ENCODE assay signal across 14 mouse cellular contexts in genomic region chr2:50810336-50811066, GRCm38 (mm10).
A peak's percentile ranks its signal among the peaks of the same experiment; 100 is the strongest.
DNase-seq lines count a peak whose midpoint lies in the region; ATAC-seq lines count a peak whose summit lies in the region.
"Had no signal": no experiment of that assay in that cellular context is flagged by ENCODE, and none has a peak within 500 bp of the region (broad histone marks: within the 10 kb centered on the region; RNA-seq: fewer than 3 reads in every experiment).

No protein-coding gene starts in this region.

- no peak for ATAC-seq in heart, embryonic 16.5 days (replicated peaks; ENCODE audit: extremely low read depth, insufficient read depth, low FRiP score)
- peak; percentile 77 for ATAC-seq in forebrain, embryonic 16.5 days
- peak; percentile 78 for ATAC-seq in midbrain, embryonic 13.5 days
- ATAC-seq: CD4-positive, CD25-positive, alpha-beta regulatory T cell, adult 4 months had no signal

- peak overlapping the region; percentile 43 for H3K9ac ChIP-seq in heart, embryonic 16.5 days (ENCODE audit: low read length)
- H3K9ac ChIP-seq in forebrain, embryonic 16.5 days (replicated peaks; ENCODE audit: low read depth, low read length): peak overlapping the region; percentile 18
- peak overlapping the region; percentile 33; the same call in 1 of the 2 replicates for H3K9ac ChIP-seq in midbrain, embryonic 13.5 days (replicated peaks)
- H3K9ac ChIP-seq: liver, embryonic 13.5 days had no signal

- DNase-seq in heart, postnatal 25 days (ENCODE audit: low spot score): no peak
- peak; percentile 67 for DNase-seq in embryo, embryonic 10.5 days (ENCODE audit: low spot score)
- DNase-seq in layer of hippocampus, adult 8-10 months (ENCODE audit: low spot score in 2 of 2): no peak
- no peak for DNase-seq in right cerebral cortex, adult 18-20 months
- DNase-seq in adrenal gland, adult 18-20 months (ENCODE audit: low spot score in 2 of 2): no peak
- DNase-seq: heart, adult 2 months; kidney, postnatal 36 days; liver, embryonic 13.5 days; right cerebral cortex, postnatal 25 days had no signal

- H3K9me3 ChIP-seq in heart, embryonic 16.5 days (replicated peaks; ENCODE audit: control insufficient read depth, low read length): no peaks in the 10 kb centered on the region
- no peaks in the 10 kb centered on the region for H3K9me3 ChIP-seq in forebrain, embryonic 16.5 days (ENCODE audit: control insufficient read depth, low read length)
- no peaks in the 10 kb centered on the region for H3K9me3 ChIP-seq in midbrain, embryonic 13.5 days
- H3K9me3 ChIP-seq: liver, embryonic 13.5 days had no signal

- WGBS in heart, embryonic 16.5 days: 16% methylated on average over 5 of the region's 5 CpGs
- 2% methylated on average over 5 of the region's 5 CpGs for WGBS in forebrain, embryonic 16.5 days
- 5% methylated on average over 5 of the region's 5 CpGs for WGBS in midbrain, embryonic 13.5 days

- peak overlapping the region; percentile 14; the same call in 1 of the 2 replicates for H3K27ac ChIP-seq in heart, embryonic 16.5 days (ENCODE audit: low read length)
- H3K27ac ChIP-seq in forebrain, embryonic 16.5 days (ENCODE audit: low read length): no peak overlapping the region
- H3K27ac ChIP-seq in midbrain, embryonic 13.5 days: peak overlapping the region; percentile 84
- H3K27ac ChIP-seq: heart, adult 2 months; liver, embryonic 13.5 days had no signal

- intact Hi-C loops in heart, postnatal 25 days (cut with DNase I): no loop called here

- H3K4me1 ChIP-seq in heart, embryonic 16.5 days (ENCODE audit: control insufficient read depth, insufficient read depth, low read length): peaks cover 10% of the 10 kb centered on the region
- peaks cover 12% of the 10 kb centered on the region for H3K4me1 ChIP-seq in forebrain, embryonic 16.5 days (replicated peaks; ENCODE audit: control insufficient read depth, insufficient read depth, low read length)
- H3K4me1 ChIP-seq in midbrain, embryonic 13.5 days (replicated peaks): peaks cover 29% of the 10 kb centered on the region
- H3K4me1 ChIP-seq: liver, embryonic 13.5 days had no signal

- H3K4me3 ChIP-seq in heart, embryonic 16.5 days (ENCODE audit: low read length): no peak overlapping the region
- no peak overlapping the region for H3K4me3 ChIP-seq in forebrain, embryonic 16.5 days (replicated peaks; ENCODE audit: low read length)
- H3K4me3 ChIP-seq in midbrain, embryonic 13.5 days (replicated peaks): no peak overlapping the region
- H3K4me3 ChIP-seq: erythroblast, embryonic 14.5 days; heart, adult 2 months; liver, embryonic 13.5 days had no signal

- no peaks in the 10 kb centered on the region for H3K27me3 ChIP-seq in heart, embryonic 16.5 days (ENCODE audit: control insufficient read depth, insufficient read depth, low read length)
- H3K27me3 ChIP-seq in forebrain, embryonic 16.5 days (replicated peaks; ENCODE audit: control insufficient read depth, insufficient read depth, low read length): no peaks in the 10 kb centered on the region
- no peaks in the 10 kb centered on the region for H3K27me3 ChIP-seq in midbrain, embryonic 13.5 days
- H3K27me3 ChIP-seq: liver, embryonic 13.5 days had no signal

- H3K36me3 ChIP-seq in heart, embryonic 16.5 days (ENCODE audit: control insufficient read depth, insufficient read depth): no peaks in the 10 kb centered on the region
- no peaks in the 10 kb centered on the region for H3K36me3 ChIP-seq in forebrain, embryonic 16.5 days (ENCODE audit: control insufficient read depth, insufficient read depth)
- no peaks in the 10 kb centered on the region for H3K36me3 ChIP-seq in midbrain, embryonic 13.5 days
- H3K36me3 ChIP-seq: liver, embryonic 13.5 days had no signal

- H3K4me2 ChIP-seq in heart, embryonic 16.5 days (ENCODE audit: low read depth, low read length): peak overlapping the region; percentile 26; the same call in 1 of the 2 replicates
- peak overlapping the region; percentile 25; the same call in 1 of the 2 replicates for H3K4me2 ChIP-seq in forebrain, embryonic 16.5 days (ENCODE audit: low read length)
- peak overlapping the region; percentile 28 for H3K4me2 ChIP-seq in midbrain, embryonic 13.5 days (replicated peaks)
- H3K4me2 ChIP-seq: liver, embryonic 13.5 days had no signal
